Mouse (Mus musculus) megakaryocyte, embryonic 14.5 days (primary cell): ENCODE data around the gene Bag5.

Experiments
- FLI1 ChIP-seq: IDR thresholded peaks from 2 replicates; pipeline ENCODE4 v1.6.1; 2012; ENCODE audit warnings: low read length, inconsistent platforms, mixed read lengths
- GATA1 ChIP-seq: IDR thresholded peaks from 3 replicates; pipeline ENCODE4 v1.6.1; 2012; ENCODE audit warnings: mixed read lengths, low read length, inconsistent platforms, borderline replicate concordance

DNA sequence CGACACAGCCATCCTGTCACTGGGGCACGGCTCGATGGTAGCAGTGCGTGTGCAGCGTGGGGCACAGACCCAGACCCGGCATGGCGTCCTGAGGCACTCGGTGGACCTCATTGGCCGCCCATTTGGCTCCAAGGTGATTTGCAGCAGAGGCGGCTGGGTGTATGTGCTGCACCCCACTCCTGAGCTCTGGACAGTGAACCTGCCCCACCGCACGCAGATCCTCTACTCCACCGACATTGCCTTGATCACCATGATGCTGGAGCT is 34.5 kb downstream of the Bag5 start:
- TF ChIP-seq GATA1 (no peak), FLI1 (no peak)
